Mouse (Mus musculus): ENCODE measurements around the gene Mroh2a. TPM values are rescaled to one million over a fixed set of nuclear protein-coding genes. Genes with fewer than 3 reads are reported as not detected.
A peak's percentile ranks its signal among the peaks of the same experiment; 100 is the strongest.

The Mroh2a gene
- total and polyA plus RNA-seq, 2 experiments: 0.82 to 1.0 TPM

GRCm38 (mm10) chr1:88299529-88299945 lies 72.8 kb downstream of the Mroh2a start:
- H3K4me3 ChIP-seq (ENCODE audit: insufficient read depth, low read depth, low read length): no peak overlapping the region
- no peak for DNase-seq (ENCODE audit: extremely low read depth, low read depth, low spot score)
- H3K79me2 ChIP-seq (ENCODE audit: control insufficient read depth, insufficient read depth, low read length): no peaks in the 10 kb centered on the region
- TF ChIP-seq POLR2A (IDR thresholded peaks at IDR 0.05; ENCODE audit: extremely low read depth, insufficient read depth, low read length) (no peak), CTCF (IDR thresholded peaks at IDR 0.05; ENCODE audit: low read depth, low read length) (no peak)
- no peaks in the 10 kb centered on the region for H3K36me3 ChIP-seq (ENCODE audit: control insufficient read depth, insufficient read depth, low read length)
- no peaks in the 10 kb centered on the region for H3K4me1 ChIP-seq (ENCODE audit: control insufficient read depth, insufficient read depth, low read length)
- H3K27me3 ChIP-seq (ENCODE audit: control insufficient read depth, insufficient read depth, low read length): no peaks in the 10 kb centered on the region
- H3K9ac ChIP-seq (ENCODE audit: low read depth, low read length): no peak overlapping the region
- WGBS: 81% methylated on average over 2 of the region's 2 CpGs
- no peak overlapping the region for H3K27ac ChIP-seq (replicated peaks; ENCODE audit: insufficient read depth, low read depth, low read length)

- no peaks in the 10 kb centered on the region for H3K79me2 ChIP-seq (ENCODE audit: control insufficient read depth, insufficient read depth, low read length)
- no peak for TF ChIP-seq CTCF (IDR thresholded peaks at IDR 0.05; ENCODE audit: low read depth, low read length)
- H3K4me1 ChIP-seq (ENCODE audit: control insufficient read depth, insufficient read depth, low read length): no peaks in the 10 kb centered on the region
- DNase-seq (ENCODE audit: extremely low read depth, low read depth, low spot score): peak; percentile 14
- H3K36me3 ChIP-seq (ENCODE audit: control insufficient read depth, insufficient read depth, low read length): no peaks in the 10 kb centered on the region
- no peaks in the 10 kb centered on the region for H3K27me3 ChIP-seq (ENCODE audit: control insufficient read depth, insufficient read depth, low read length)
- WGBS: 34% methylated on average over 5 of the region's 5 CpGs
- H3K9ac ChIP-seq (ENCODE audit: low read depth, low read length): no peak overlapping the region
- no peak overlapping the region for H3K27ac ChIP-seq (replicated peaks; ENCODE audit: insufficient read depth, low read depth, low read length)
- H3K4me3 ChIP-seq (ENCODE audit: insufficient read depth, low read depth, low read length): no peak overlapping the region
Observed at GRCm38 (mm10) chr1:88300301-88301050, 73.7 kb downstream of the Mroh2a start.

GRCm38 (mm10) chr1:88301121-88302014 lies 74.6 kb downstream of the Mroh2a start:
- no peak overlapping the region for H3K4me3 ChIP-seq (ENCODE audit: insufficient read depth, low read depth, low read length)
- H3K27me3 ChIP-seq (ENCODE audit: control insufficient read depth, insufficient read depth, low read length): no peaks in the 10 kb centered on the region
- DNase-seq (ENCODE audit: extremely low read depth, low read depth, low spot score): peak; percentile 68
- no peak overlapping the region for H3K9ac ChIP-seq (ENCODE audit: low read depth, low read length)
- H3K36me3 ChIP-seq (ENCODE audit: control insufficient read depth, insufficient read depth, low read length): no peaks in the 10 kb centered on the region
- H3K27ac ChIP-seq (replicated peaks; ENCODE audit: insufficient read depth, low read depth, low read length): no peak overlapping the region
- no peaks in the 10 kb centered on the region for H3K4me1 ChIP-seq (ENCODE audit: control insufficient read depth, insufficient read depth, low read length)
- H3K79me2 ChIP-seq (ENCODE audit: control insufficient read depth, insufficient read depth, low read length): no peaks in the 10 kb centered on the region
- TF ChIP-seq CTCF (IDR thresholded peaks at IDR 0.05; ENCODE audit: low read depth, low read length) (no peak), POLR2A (IDR thresholded peaks at IDR 0.05; ENCODE audit: extremely low read depth, insufficient read depth, low read length) (no peak)
- 67% methylated on average over 9 of the region's 9 CpGs for WGBS

GRCm38 (mm10) chr1:88302057-88302740 lies 75.4 kb downstream of the Mroh2a start:
- H3K79me2 ChIP-seq (ENCODE audit: control insufficient read depth, insufficient read depth, low read length): no peaks in the 10 kb centered on the region
- peak; percentile 13 for DNase-seq (ENCODE audit: extremely low read depth, low read depth, low spot score)
- no peak overlapping the region for H3K4me3 ChIP-seq (ENCODE audit: insufficient read depth, low read depth, low read length)
- no peak for TF ChIP-seq CTCF (IDR thresholded peaks at IDR 0.05; ENCODE audit: low read depth, low read length)
- no peak for TF ChIP-seq POLR2A (IDR thresholded peaks at IDR 0.05; ENCODE audit: extremely low read depth, insufficient read depth, low read length)
- H3K4me1 ChIP-seq (ENCODE audit: control insufficient read depth, insufficient read depth, low read length): no peaks in the 10 kb centered on the region
- no peak overlapping the region for H3K27ac ChIP-seq (replicated peaks; ENCODE audit: insufficient read depth, low read depth, low read length)
- H3K27me3 ChIP-seq (ENCODE audit: control insufficient read depth, insufficient read depth, low read length): no peaks in the 10 kb centered on the region
- H3K36me3 ChIP-seq (ENCODE audit: control insufficient read depth, insufficient read depth, low read length): no peaks in the 10 kb centered on the region
- no peak overlapping the region for H3K9ac ChIP-seq (ENCODE audit: low read depth, low read length)
- 62% methylated on average over 14 of the region's 14 CpGs for WGBS

GRCm38 (mm10) chr1:88303762-88304161 lies 77.0 kb downstream of the Mroh2a start:
- no peak for TF ChIP-seq POLR2A (IDR thresholded peaks at IDR 0.05; ENCODE audit: extremely low read depth, insufficient read depth, low read length)
- no peak for TF ChIP-seq CTCF (IDR thresholded peaks at IDR 0.05; ENCODE audit: low read depth, low read length)
- Histone ChIP-seq H3K4me3 (ENCODE audit: insufficient read depth, low read depth, low read length) (no peak overlapping the region), H3K9ac (ENCODE audit: low read depth, low read length) (no peak overlapping the region), H3K27ac (replicated peaks; ENCODE audit: insufficient read depth, low read depth, low read length) (no peak overlapping the region), H3K36me3 (ENCODE audit: control insufficient read depth, insufficient read depth, low read length) (no peaks in the 10 kb centered on the region), H3K27me3 (ENCODE audit: control insufficient read depth, insufficient read depth, low read length) (no peaks in the 10 kb centered on the region), H3K79me2 (ENCODE audit: control insufficient read depth, insufficient read depth, low read length) (no peaks in the 10 kb centered on the region), H3K4me1 (ENCODE audit: control insufficient read depth, insufficient read depth, low read length) (no peaks in the 10 kb centered on the region)
- peak; percentile 12 for DNase-seq (ENCODE audit: extremely low read depth, low read depth, low spot score)
- WGBS: 62% methylated on average over 6 of the region's 6 CpGs

Data from liver, adult 2 months (tissue).